Mouse (Mus musculus): Measurements from ENCODE around the gene Cntf.
"Not testable (repeated sequence)": the region's sequence is repeated elsewhere in the genome, so short reads cannot be mapped to it uniquely, and the experiment has no call there.

Gene Cntf

GRCm38 (mm10) chr19:12770888-12771287, 5.5 kb upstream of the Cntf start:
- peak; percentile 21 for DNase-seq (ENCODE audit: extremely low read depth, insufficient read length, low spot score)

- DNase-seq (ENCODE audit: extremely low read depth, insufficient read length, low spot score), result no peak
Measured at GRCm38 (mm10) chr19:12762212-12763130, 3.0 kb downstream of the Cntf start.

- no peak for DNase-seq (ENCODE audit: extremely low read depth, insufficient read length, low spot score)
Measured at GRCm38 (mm10) chr19:12759656-12760055, 5.8 kb downstream of the Cntf start.

GRCm38 (mm10) chr19:12758936-12759478, 6.4 kb downstream of the Cntf start:
- no peak for DNase-seq (ENCODE audit: extremely low read depth, insufficient read length, low spot score)

GRCm38 (mm10) chr19:12756286-12756685, 9.1 kb downstream of the Cntf start:
- no peak for DNase-seq (ENCODE audit: extremely low read depth, insufficient read length, low spot score)

GRCm38 (mm10) chr19:12731950-12732349, 33.5 kb downstream of the Cntf start:
- DNase-seq (ENCODE audit: extremely low read depth, insufficient read length, low spot score), result no peak

- no peak for DNase-seq (ENCODE audit: extremely low read depth, insufficient read length, low spot score)
Measured at GRCm38 (mm10) chr19:12731036-12731435, 34.4 kb downstream of the Cntf start.

GRCm38 (mm10) chr19:12725851-12726250, 39.6 kb downstream of the Cntf start:
- no peak for DNase-seq (ENCODE audit: extremely low read depth, insufficient read length, low spot score)

- DNase-seq (ENCODE audit: extremely low read depth, insufficient read length, low spot score), result no peak
Measured at GRCm38 (mm10) chr19:12722308-12722707, 43.1 kb downstream of the Cntf start.

GRCm38 (mm10) chr19:12721596-12721995, 43.8 kb downstream of the Cntf start:
- DNase-seq (ENCODE audit: extremely low read depth, insufficient read length, low spot score), result not testable (repeated sequence)

GRCm38 (mm10) chr19:12720919-12721318, 44.5 kb downstream of the Cntf start:
- not testable (repeated sequence) for DNase-seq (ENCODE audit: extremely low read depth, insufficient read length, low spot score)

- DNase-seq (ENCODE audit: extremely low read depth, insufficient read length, low spot score), result no peak
Measured at GRCm38 (mm10) chr19:12720463-12720862, 45.0 kb downstream of the Cntf start.

GRCm38 (mm10) chr19:12719189-12719588, 46.2 kb downstream of the Cntf start:
- no peak for DNase-seq (ENCODE audit: extremely low read depth, insufficient read length, low spot score)
